16 mouse cellular contexts compared by ENCODE assay signal in genomic region chr10:79942988-79943387, GRCm38 (mm10). TPM values are rescaled to one million over a fixed set of nuclear protein-coding genes. Genes with fewer than 3 reads are reported as not detected.
A peak's percentile ranks its signal among the peaks of the same experiment; 100 is the strongest.
DNase-seq lines count a peak whose midpoint lies in the region; ATAC-seq lines count a peak whose summit lies in the region.
"Had no signal": no experiment of that assay in that cellular context is flagged by ENCODE, and none has a peak within 500 bp of the region (broad histone marks: within the 10 kb centered on the region; RNA-seq: fewer than 3 reads in every experiment).

No protein-coding gene starts in this region.

- H3K4me1 ChIP-seq in heart, embryonic 10.5 days, result peaks cover 80% of the 10 kb centered on the region
- peaks cover 73% of the 10 kb centered on the region for H3K4me1 ChIP-seq in liver, embryonic 11.5 days (replicated peaks; ENCODE audit: control insufficient read depth, insufficient read depth, low read length)
- H3K4me1 ChIP-seq in limb, embryonic 15.5 days, result peaks cover 74% of the 10 kb centered on the region
- H3K4me1 ChIP-seq in stomach, embryonic 16.5 days (ENCODE audit: control insufficient read depth, insufficient read depth, low read length), result peaks cover 41% of the 10 kb centered on the region

- peak overlapping the region; percentile 12; the same call in 1 of the 2 replicates for H3K4me3 ChIP-seq in heart, embryonic 10.5 days
- H3K4me3 ChIP-seq in liver, embryonic 11.5 days (ENCODE audit: low read depth, low read length), result no peak overlapping the region
- no peak overlapping the region for H3K4me3 ChIP-seq in limb, embryonic 15.5 days
- no peak overlapping the region for H3K4me3 ChIP-seq in stomach, embryonic 16.5 days (replicated peaks; ENCODE audit: low read length)
- H3K4me3 ChIP-seq: forebrain, embryonic 15.5 days had no signal

- 83% methylated on average over 1 of the region's 1 CpGs for WGBS in heart, embryonic 10.5 days
- 72% methylated on average over 1 of the region's 1 CpGs for WGBS in liver, embryonic 11.5 days
- 87% methylated on average over 1 of the region's 1 CpGs for WGBS in limb, embryonic 15.5 days
- 77% methylated on average over 1 of the region's 1 CpGs for WGBS in stomach, embryonic 16.5 days

- DNase-seq in heart, embryonic 10.5 days (ENCODE audit: low spot score), result no peak
- no peak for DNase-seq in heart, adult 18-20 months
- no peak for DNase-seq in liver, embryonic 11.5 days (ENCODE audit: low spot score)
- no peak for DNase-seq in liver
- no peak for DNase-seq in spleen, postnatal 36 days (ENCODE audit: low spot score in 2 of 2)
- no peak for DNase-seq in thymus, postnatal 14 days
- DNase-seq: adrenal gland, postnatal 10 days; cerebellum, adult 9-10 months; heart, postnatal 10 days; lung, postnatal 14 days had no signal

- no peak for ATAC-seq in liver, embryonic 11.5 days (replicated peaks; ENCODE audit: low FRiP score)
- ATAC-seq in limb, embryonic 15.5 days (ENCODE audit: insufficient number of reproducible peaks, low FRiP score, low TSS enrichment, low read depth), result no peak
- no peak for ATAC-seq in stomach, embryonic 16.5 days (ENCODE audit: insufficient read depth, low FRiP score)
- ATAC-seq: forebrain, embryonic 15.5 days had no signal

- H3K4me2 ChIP-seq in liver, embryonic 11.5 days, result no peak overlapping the region
- no peak overlapping the region for H3K4me2 ChIP-seq in limb, embryonic 15.5 days
- no peak overlapping the region for H3K4me2 ChIP-seq in stomach, embryonic 16.5 days (ENCODE audit: low read depth, low read length)
- H3K4me2 ChIP-seq: forebrain, embryonic 15.5 days had no signal

- H3K27ac ChIP-seq in heart, embryonic 10.5 days, result peak overlapping the region; percentile 86; the same call in 1 of the 2 replicates
- 0 out of 2 replicates have a peak overlapping the region, but pooled peaks have one; percentile 21 for H3K27ac ChIP-seq in liver, embryonic 11.5 days (ENCODE audit: low read depth, low read length)
- 0 out of 2 replicates have a peak overlapping the region, but pooled peaks have one; percentile 8 for H3K27ac ChIP-seq in limb, embryonic 15.5 days
- H3K27ac ChIP-seq in stomach, embryonic 16.5 days (ENCODE audit: low read length), result peak overlapping the region; percentile 84
- H3K27ac ChIP-seq: forebrain, embryonic 15.5 days had no signal

- peaks cover 66% of the 10 kb centered on the region for H3K36me3 ChIP-seq in heart, embryonic 10.5 days
- H3K36me3 ChIP-seq in liver, embryonic 11.5 days (ENCODE audit: control insufficient read depth, insufficient read depth, low read length), result peaks cover 4% of the 10 kb centered on the region; the same call in 1 of the 2 replicates
- peaks cover 26% of the 10 kb centered on the region for H3K36me3 ChIP-seq in limb, embryonic 15.5 days
- no peaks in the 10 kb centered on the region for H3K36me3 ChIP-seq in stomach, embryonic 16.5 days (ENCODE audit: control insufficient read depth, insufficient read depth, low read length)
- H3K36me3 ChIP-seq: forebrain, embryonic 15.5 days had no signal

- H3K9ac ChIP-seq in liver, embryonic 11.5 days (ENCODE audit: low read depth, low read length), result no peak overlapping the region
- no peak overlapping the region for H3K9ac ChIP-seq in limb, embryonic 15.5 days
- H3K9ac ChIP-seq in stomach, embryonic 16.5 days (ENCODE audit: low read length), result no peak overlapping the region
- H3K9ac ChIP-seq: forebrain, embryonic 15.5 days had no signal

- no peaks in the 10 kb centered on the region for H3K27me3 ChIP-seq in heart, embryonic 10.5 days (ENCODE audit: insufficient read depth, poor library complexity, severe bottlenecking)
- H3K27me3 ChIP-seq in liver, embryonic 11.5 days (replicated peaks; ENCODE audit: control insufficient read depth, insufficient read depth, low read length), result no peaks in the 10 kb centered on the region
- no peaks in the 10 kb centered on the region for H3K27me3 ChIP-seq in limb, embryonic 15.5 days
- no peaks in the 10 kb centered on the region for H3K27me3 ChIP-seq in stomach, embryonic 16.5 days (ENCODE audit: control insufficient read depth, insufficient read depth, low read length)
- H3K27me3 ChIP-seq: forebrain, embryonic 15.5 days had no signal

- H3K9me3 ChIP-seq in heart, embryonic 10.5 days, result no peaks in the 10 kb centered on the region
- no peaks in the 10 kb centered on the region for H3K9me3 ChIP-seq in liver, embryonic 11.5 days (ENCODE audit: control insufficient read depth, low read length)
- no peaks in the 10 kb centered on the region for H3K9me3 ChIP-seq in limb, embryonic 15.5 days
- H3K9me3 ChIP-seq in stomach, embryonic 16.5 days (replicated peaks; ENCODE audit: control insufficient read depth, low read length), result no peaks in the 10 kb centered on the region
- H3K9me3 ChIP-seq: forebrain, embryonic 15.5 days had no signal

RNA-seq across cellular contexts. Expression of gene Arid3a, which starts 16.1 kb away (rescaled TPM):
- polyA plus RNA-seq in heart, embryonic 10.5 days (2016; fragmentation: Nextera tagmentation; extraction: Ambion mirVana), result 12.5 and 16.4 TPM in 2 replicates
- 1 to 10 TPM; 1.0 to 1.1 TPM for total RNA-seq in heart, adult 18-20 months (2021)
- 10.8 and 12.4 TPM in 2 replicates for polyA plus RNA-seq in liver, embryonic 11.5 days (2014; fragmentation: Nextera tagmentation; extraction: Ambion mirVana)
- polyA plus RNA-seq in limb, embryonic 15.5 days (2015; fragmentation: Nextera tagmentation; extraction: Ambion mirVana), result 5.7 and 7.4 TPM in 2 replicates
- 4.9 and 5.2 TPM in 2 replicates for polyA plus RNA-seq in stomach, embryonic 16.5 days (2015; fragmentation: Nextera tagmentation; extraction: Ambion mirVana)

RNA-seq across cellular contexts. Expression of gene Wdr18, which starts 17.0 kb away (rescaled TPM):
- 127 and 155 TPM in 2 replicates for polyA plus RNA-seq in heart, embryonic 10.5 days (2016; fragmentation: Nextera tagmentation; extraction: Ambion mirVana)
- total RNA-seq in heart, adult 18-20 months (2021), result 10 to 100 TPM; 33.1 to 33.6 TPM
- polyA plus RNA-seq in liver, embryonic 11.5 days (2014; fragmentation: Nextera tagmentation; extraction: Ambion mirVana), result 164 and 171 TPM in 2 replicates
- polyA plus RNA-seq in limb, embryonic 15.5 days (2015; fragmentation: Nextera tagmentation; extraction: Ambion mirVana), result 81.7 and 83.6 TPM in 2 replicates
- 76.7 and 86.9 TPM in 2 replicates for polyA plus RNA-seq in stomach, embryonic 16.5 days (2015; fragmentation: Nextera tagmentation; extraction: Ambion mirVana)

RNA-seq across cellular contexts. Expression of gene R3hdm4, which starts 22.0 kb away (rescaled TPM):
- 88.7 and 96.0 TPM in 2 replicates for polyA plus RNA-seq in heart, embryonic 10.5 days (2016; fragmentation: Nextera tagmentation; extraction: Ambion mirVana)
- total RNA-seq in heart, adult 18-20 months (2021), result 10 to 100 TPM; 75.3 to 78.2 TPM
- polyA plus RNA-seq in liver, embryonic 11.5 days (2014; fragmentation: Nextera tagmentation; extraction: Ambion mirVana), result 99.4 and 104 TPM in 2 replicates
- 159 and 161 TPM in 2 replicates for polyA plus RNA-seq in limb, embryonic 15.5 days (2015; fragmentation: Nextera tagmentation; extraction: Ambion mirVana)
- 160 and 176 TPM in 2 replicates for polyA plus RNA-seq in stomach, embryonic 16.5 days (2015; fragmentation: Nextera tagmentation; extraction: Ambion mirVana)

RNA-seq across cellular contexts. Expression of gene Kiss1r, which starts 26.2 kb away (rescaled TPM):
- 0.31 and 0.33 TPM in 2 replicates for polyA plus RNA-seq in heart, embryonic 10.5 days (2016; fragmentation: Nextera tagmentation; extraction: Ambion mirVana)
- under 1 TPM; 0.17 to 0.46 TPM for total RNA-seq in heart, adult 18-20 months (2021)
- polyA plus RNA-seq in liver, embryonic 11.5 days (2014; fragmentation: Nextera tagmentation; extraction: Ambion mirVana), result 0.66 and 0.75 TPM in 2 replicates
- polyA plus RNA-seq in limb, embryonic 15.5 days (2015; fragmentation: Nextera tagmentation; extraction: Ambion mirVana), result 1.0 and 1.2 TPM in 2 replicates
- 0.89 and 0.97 TPM in 2 replicates for polyA plus RNA-seq in stomach, embryonic 16.5 days (2015; fragmentation: Nextera tagmentation; extraction: Ambion mirVana)
- total RNA-seq: granulocyte monocyte progenitor cell, adult 5-6 weeks; monocyte, adult 5-6 weeks had no signal

RNA-seq across cellular contexts. Expression of gene Grin3b, which starts 27.5 kb away (rescaled TPM):
- polyA plus RNA-seq in heart, embryonic 10.5 days (2016; fragmentation: Nextera tagmentation; extraction: Ambion mirVana), result 0.30 and 0.34 TPM in 2 replicates
- total RNA-seq in heart, adult 18-20 months (2021), result under 1 TPM; 0.57 to 0.67 TPM
- polyA plus RNA-seq in liver, embryonic 11.5 days (2014; fragmentation: Nextera tagmentation; extraction: Ambion mirVana), result 0.10 and 0.14 TPM in 2 replicates
- polyA plus RNA-seq in limb, embryonic 15.5 days (2015; fragmentation: Nextera tagmentation; extraction: Ambion mirVana), result 0.40 and 0.64 TPM in 2 replicates
- polyA plus RNA-seq in stomach, embryonic 16.5 days (2015; fragmentation: Nextera tagmentation; extraction: Ambion mirVana), result 0.21 and 0.45 TPM in 2 replicates
- total RNA-seq: granulocyte monocyte progenitor cell, adult 5-6 weeks; heart, postnatal 10 days; monocyte, adult 5-6 weeks had no signal
- polyA plus RNA-seq: large intestine, adult 2 months had no signal

Comparison
In these comparisons a context has a peak if more than half of its experiments do, and no peak if none do; other contexts are left out.
1. H3K27ac ChIP-seq: peak in every context shown above with its lines; median percentile 86 in heart, embryonic 10.5 days; 84 in stomach, embryonic 16.5 days; 21 in liver, embryonic 11.5 days; 8 in limb, embryonic 15.5 days.